Mouse (Mus musculus) frontal cortex, postnatal 25 days (tissue): ENCODE measurements at regions not wholly inside any gene's neighbourhood (a gene's known extent, or its start where the extent isn't known, plus 50 kb on each side); places are given as distances from the start of the nearest gene placed in this dataset.
A peak's percentile ranks its signal among the peaks of the same experiment; 100 is the strongest.
"Not testable (repeated sequence)": the region's sequence is repeated elsewhere in the genome, so short reads cannot be mapped to it uniquely, and the experiment has no call there.

Source experiments
- DNase-seq, 2 experiments: peaks; one replicate each; pipeline ENCODE4 v3.0.0; 2022; ENCODE audit warnings: low spot score in 2 of 2

DNA sequence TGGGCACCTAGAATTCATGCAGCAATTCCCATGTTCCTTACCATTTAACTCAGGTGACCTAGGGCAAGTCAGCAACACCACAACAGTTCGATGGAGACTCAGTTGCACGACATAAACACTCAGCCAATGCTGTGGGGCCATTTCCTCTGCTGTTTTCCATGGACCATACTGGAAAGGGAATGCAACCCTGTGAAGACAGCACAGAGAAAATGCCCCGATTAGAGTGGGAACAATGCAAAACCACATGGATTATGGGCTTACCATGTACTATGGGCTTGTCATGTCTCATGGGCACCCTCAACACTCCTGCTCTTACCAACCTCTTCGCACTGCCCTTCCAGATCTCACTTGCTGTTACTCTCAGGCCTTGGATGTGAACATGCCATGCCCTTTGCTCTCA is 207.6 kb downstream of the Snurf start:
- not testable (repeated sequence) for DNase-seq

GRCm38 (mm10) chr7:59769749-59770148 is 235.1 kb downstream of the Snurf start:
- peak; percentile 2 to 5 for DNase-seq

DNA sequence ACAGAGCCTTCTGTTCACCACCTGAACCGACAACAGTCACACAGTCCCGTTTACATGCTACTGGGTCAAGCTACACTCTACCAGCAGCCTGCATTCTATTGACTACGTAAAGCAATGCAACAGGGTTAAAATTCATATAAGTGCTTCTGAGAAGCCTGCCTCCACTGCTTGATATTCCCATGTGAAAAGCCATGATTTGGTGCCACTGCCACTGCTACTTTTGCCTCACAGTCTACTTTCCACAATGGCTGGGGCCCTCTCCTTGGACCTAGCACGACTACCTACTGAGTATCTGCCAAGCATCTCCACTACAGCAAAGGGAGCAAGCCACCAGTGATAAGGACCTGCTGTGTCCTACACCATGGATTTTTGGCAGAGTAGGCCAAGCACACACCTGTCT is 236.2 kb downstream of the Snurf start:
- peak; percentile 13 to 34 for DNase-seq

DNA sequence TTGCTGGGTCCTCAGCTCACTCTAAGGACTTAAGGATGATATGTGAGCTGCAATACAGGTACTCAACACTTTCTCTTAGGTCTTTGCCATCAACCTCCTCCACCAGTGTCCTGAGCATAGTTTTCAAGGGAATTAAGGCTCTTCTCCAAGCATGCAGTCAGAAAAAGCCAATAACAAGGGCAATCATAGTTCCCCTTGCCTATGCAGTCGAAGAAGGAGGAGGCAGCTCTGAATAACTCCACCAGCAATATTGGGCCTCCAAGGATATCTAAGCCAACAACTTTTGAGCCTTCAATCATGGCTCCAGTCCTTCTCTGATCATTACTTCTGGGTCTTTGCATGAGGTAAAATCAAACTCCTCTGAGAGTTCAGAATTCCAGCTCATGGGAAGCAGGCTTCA is 237.5 kb downstream of the Snurf start:
- peak in 1 of 2 experiments; percentile 3 for DNase-seq
